Mouse (Mus musculus) forebrain, postnatal 0 days (tissue): ENCODE measurements around the gene Irf6. TPM values are rescaled to one million over a fixed set of nuclear protein-coding genes. Genes with fewer than 3 reads are reported as not detected.
A peak's percentile ranks its signal among the peaks of the same experiment; 100 is the strongest.

Experiments
- ATAC-seq: fragments of 200-750 bp; cut with Nextera tagmentation; 2 replicates; pipeline ENCODE4 v1.8.0; 2017; ENCODE audit warnings: mild to moderate bottlenecking, moderate library complexity
- DNase-seq: peaks from one replicate; pipeline ENCODE4 v3.0.0-alpha.2; 2015
- H3K27ac ChIP-seq: fragments of 300-500 bp; sonication (generic); 2 replicates; pipeline ENCODE4 v1.5.1; 2014; ENCODE audit warnings: low read depth, mild to moderate bottlenecking, antibody characterized with exemption, low read length, moderate library complexity, mixed read lengths
- H3K27me3 ChIP-seq: fragments of 300-500 bp; sonication (generic); 2 replicates; pipeline ENCODE4 v1.6.1; 2014; ENCODE audit warnings: mild to moderate bottlenecking, low read length, mixed read lengths; ENCODE audit not compliant: insufficient read depth
- H3K36me3 ChIP-seq: fragments of 300-500 bp; sonication (generic); 2 replicates; pipeline ENCODE4 v1.6.1; 2014; ENCODE audit warnings: mild to moderate bottlenecking, moderate library complexity; ENCODE audit not compliant: insufficient read depth
- H3K4me1 ChIP-seq: fragments of 300-500 bp; sonication (generic); 2 replicates; pipeline ENCODE4 v1.6.1; 2014; ENCODE audit warnings: antibody characterized with exemption; ENCODE audit not compliant: insufficient read depth
- H3K4me2 ChIP-seq: fragments of 300-500 bp; sonication (generic); 2 replicates; pipeline ENCODE4 v1.6.1; 2014; ENCODE audit warnings: low read depth, mild to moderate bottlenecking, moderate library complexity
- H3K4me3 ChIP-seq: fragments of 300-500 bp; sonication (generic); 2 replicates; pipeline ENCODE4 v1.5.1; 2014; ENCODE audit warnings: low read depth, low read length, mixed read lengths
- H3K9ac ChIP-seq: fragments of 300-500 bp; sonication (generic); 2 replicates; pipeline ENCODE4 v1.6.1; 2014; ENCODE audit warnings: mild to moderate bottlenecking
- H3K9me3 ChIP-seq: fragments of 300-500 bp; sonication (generic); 2 replicates; pipeline ENCODE4 v1.6.1; 2016; ENCODE audit warnings: low read length
- CTCF ChIP-seq: sonication (generic); IDR thresholded peaks from 2 replicates; pipeline ENCODE4 v1.5.1; 2016; ENCODE audit warnings: antibody characterized with exemption, control low read depth, low read depth
- WGBS: fragments of 180-500 bp; shearing (Covaris S2); extraction: QIAGEN DNeasy Blood & Tissue Kit; methylation state at CpG from one replicate; pipeline ENCODE4 v1.1.7; 2014; 5-methylcytosine and 5-hydroxymethylcytosine counted together
- polyA plus RNA-seq: library from polyadenylated mRNA; unstranded; fragments of >200 nt; fragmentation: Nextera tagmentation; extraction: Ambion mirVana; gene quantifications from 2 replicates; pipeline ENCODE4 v1.2.1, GENCODE M21; 2015
- total RNA-seq: library from RNA; depleted of rRNA; stranded (reverse); fragments of >200 nt; gene quantifications from 2 replicates; pipeline ENCODE4 v1.2.3, GENCODE M21; 2014

Gene Irf6
- total and polyA plus RNA-seq, 2 experiments from 2014 or later, result 0.29 to 0.33 TPM

- H3K36me3 ChIP-seq, result no peaks in the 10 kb centered on the region
- H3K27me3 ChIP-seq, result no peaks in the 10 kb centered on the region
- H3K4me2 ChIP-seq, result no peak overlapping the region
- no peaks in the 10 kb centered on the region for H3K9me3 ChIP-seq
- H3K4me3 ChIP-seq, result no peak overlapping the region
- H3K9ac ChIP-seq, result no peak overlapping the region
- H3K27ac ChIP-seq, result no peak overlapping the region
- no peak for TF ChIP-seq CTCF
- no peak for DNase-seq
- ATAC-seq, result no peak
- H3K4me1 ChIP-seq, result no peaks in the 10 kb centered on the region
- 71% methylated on average over 3 of the region's 3 CpGs for WGBS
Measured at GRCm38 (mm10) chr1:193138669-193139068, 14.2 kb upstream of the Irf6 start.

GRCm38 (mm10) chr1:193141118-193141517, 11.8 kb upstream of the Irf6 start:
- DNase-seq (no peak), ATAC-seq (no peak)
- H3K27me3 ChIP-seq, result no peaks in the 10 kb centered on the region
- H3K4me3 ChIP-seq, result no peak overlapping the region
- no peaks in the 10 kb centered on the region for H3K4me1 ChIP-seq
- no peak overlapping the region for H3K9ac ChIP-seq
- no peaks in the 10 kb centered on the region for H3K9me3 ChIP-seq
- no peak for TF ChIP-seq CTCF
- no peak overlapping the region for H3K4me2 ChIP-seq
- no peak overlapping the region for H3K27ac ChIP-seq
- H3K36me3 ChIP-seq, result no peaks in the 10 kb centered on the region
- WGBS, result 84% methylated on average over 7 of the region's 7 CpGs

GRCm38 (mm10) chr1:193142517-193143062, 10.3 kb upstream of the Irf6 start:
- no peak for DNase-seq
- Histone ChIP-seq H3K4me2 (no peak overlapping the region), H3K9me3 (no peaks in the 10 kb centered on the region), H3K4me1 (no peaks in the 10 kb centered on the region), H3K4me3 (no peak overlapping the region), H3K9ac (no peak overlapping the region), H3K27ac (no peak overlapping the region), H3K36me3 (no peaks in the 10 kb centered on the region), H3K27me3 (no peaks in the 10 kb centered on the region)
- 83% methylated on average over 8 of the region's 8 CpGs for WGBS
- no peak for ATAC-seq
- TF ChIP-seq CTCF, result no peak

- no peak overlapping the region for H3K9ac ChIP-seq
- no peak for TF ChIP-seq CTCF
- ATAC-seq (no peak), DNase-seq (no peak)
- no peaks in the 10 kb centered on the region for H3K27me3 ChIP-seq
- H3K9me3 ChIP-seq, result no peaks in the 10 kb centered on the region
- no peak overlapping the region for H3K27ac ChIP-seq
- no peak overlapping the region for H3K4me3 ChIP-seq
- H3K4me1 ChIP-seq, result no peaks in the 10 kb centered on the region
- H3K4me2 ChIP-seq, result no peak overlapping the region
- H3K36me3 ChIP-seq, result no peaks in the 10 kb centered on the region
- 93% methylated on average over 6 of the region's 6 CpGs for WGBS
Measured at GRCm38 (mm10) chr1:193144516-193144915, 8.4 kb upstream of the Irf6 start.

DNA sequence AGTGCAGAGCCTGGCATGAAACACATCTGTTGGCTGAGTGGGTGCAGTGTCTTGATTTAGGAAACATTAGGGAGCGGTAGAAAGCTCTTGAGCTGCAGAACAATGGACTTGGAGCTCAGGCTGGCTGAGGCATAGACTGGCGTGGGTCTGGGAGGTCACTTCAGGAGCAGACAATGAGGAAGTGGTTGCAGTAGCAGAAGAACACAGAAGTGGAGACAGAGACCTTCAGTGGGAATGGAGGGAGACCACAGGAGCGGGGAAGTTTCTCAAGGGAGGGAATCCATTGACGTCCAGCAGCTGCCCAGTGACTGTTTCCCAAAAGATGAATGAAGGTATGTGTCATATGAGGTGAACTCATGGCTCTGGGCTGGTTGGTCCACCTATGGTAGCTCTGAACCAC, 7.8 kb upstream of the Irf6 start:
- H3K9ac ChIP-seq, result no peak overlapping the region
- WGBS, result 76% methylated on average over 4 of the region's 4 CpGs

GRCm38 (mm10) chr1:193146416-193146815, 6.5 kb upstream of the Irf6 start:
- Histone ChIP-seq H3K9me3 (no peaks in the 10 kb centered on the region), H3K27me3 (no peaks in the 10 kb centered on the region), H3K4me2 (no peak overlapping the region), H3K36me3 (no peaks in the 10 kb centered on the region), H3K9ac (no peak overlapping the region), H3K4me1 (no peaks in the 10 kb centered on the region), H3K27ac (no peak overlapping the region), H3K4me3 (no peak overlapping the region)
- DNase-seq, result no peak
- 88% methylated on average over 1 of the region's 1 CpGs for WGBS
- no peak for TF ChIP-seq CTCF
- no peak for ATAC-seq

More for the DNA sequence above, 7.8 kb upstream of the Irf6 start:
- no peak overlapping the region for H3K4me3 ChIP-seq
- H3K9me3 ChIP-seq, result no peaks in the 10 kb centered on the region
- no peaks in the 10 kb centered on the region for H3K27me3 ChIP-seq
- no peaks in the 10 kb centered on the region for H3K36me3 ChIP-seq
- no peaks in the 10 kb centered on the region for H3K4me1 ChIP-seq
- no peak for TF ChIP-seq CTCF
- no peak overlapping the region for H3K27ac ChIP-seq
- H3K4me2 ChIP-seq, result no peak overlapping the region
- DNase-seq, result no peak
- ATAC-seq, result no peak

DNA sequence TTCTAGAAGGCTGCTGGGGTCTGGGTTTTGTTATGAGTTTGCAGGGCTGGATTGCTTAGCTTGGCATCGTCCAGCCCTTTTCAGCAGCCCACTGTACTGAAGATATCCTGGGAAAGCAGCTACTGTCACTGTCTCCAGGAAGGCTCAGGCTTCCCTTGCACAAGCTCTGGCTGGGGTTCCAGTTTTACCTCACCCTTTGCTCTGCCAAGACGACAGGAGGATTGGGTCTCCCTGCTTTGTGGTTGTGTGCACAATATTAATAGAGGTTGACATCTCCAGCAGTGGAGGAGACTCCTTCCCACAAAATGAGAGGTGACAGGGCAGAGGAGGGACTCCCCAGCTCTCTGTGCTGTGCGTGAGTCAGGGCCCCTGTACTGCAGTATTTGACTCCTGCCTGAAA, 3.7 kb upstream of the Irf6 start:
- ATAC-seq, result no peak

DNA sequence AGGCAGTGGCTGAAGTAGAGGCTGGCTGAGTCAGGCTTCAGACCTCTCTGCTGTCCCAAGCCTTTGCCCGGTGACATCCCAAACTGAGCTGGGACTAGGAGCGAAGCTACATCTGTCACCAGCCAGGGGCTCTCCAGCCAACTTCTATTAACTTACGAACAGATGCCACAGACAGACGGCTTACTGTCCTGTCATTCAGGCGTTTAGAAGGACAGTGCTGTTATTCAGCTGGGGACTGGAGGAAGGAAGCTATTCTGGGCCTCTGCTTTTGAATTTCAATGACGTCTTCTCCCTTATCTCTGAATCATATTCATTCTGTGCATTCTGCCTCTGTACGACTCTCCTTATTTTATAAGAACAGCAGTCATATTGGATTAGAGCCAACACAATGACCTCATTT, 1.8 kb upstream of the Irf6 start:
- H3K4me1 ChIP-seq, result no peaks in the 10 kb centered on the region
- peak; percentile 61 for ATAC-seq
- H3K27ac ChIP-seq, result no peak overlapping the region
- WGBS, result 38% methylated on average over 7 of the region's 7 CpGs
- H3K9me3 ChIP-seq, result no peaks in the 10 kb centered on the region
- H3K36me3 ChIP-seq, result no peaks in the 10 kb centered on the region
- H3K4me2 ChIP-seq, result no peak overlapping the region
- H3K27me3 ChIP-seq, result peaks cover 28% of the 10 kb centered on the region
- H3K4me3 ChIP-seq, result no peak overlapping the region
- no peak for TF ChIP-seq CTCF
- peak; percentile 21 for DNase-seq
- H3K9ac ChIP-seq, result no peak overlapping the region

More for the DNA sequence above, 3.7 kb upstream of the Irf6 start:
- Histone ChIP-seq H3K36me3 (no peaks in the 10 kb centered on the region), H3K27me3 (peaks cover 26% of the 10 kb centered on the region), H3K27ac (no peak overlapping the region), H3K4me3 (no peak overlapping the region), H3K4me1 (no peaks in the 10 kb centered on the region), H3K4me2 (no peak overlapping the region), H3K9me3 (no peaks in the 10 kb centered on the region), H3K9ac (no peak overlapping the region)
- no peak for DNase-seq
- no peak for TF ChIP-seq CTCF
- 58% methylated on average over 3 of the region's 3 CpGs for WGBS
